In the genomic region with DNA sequence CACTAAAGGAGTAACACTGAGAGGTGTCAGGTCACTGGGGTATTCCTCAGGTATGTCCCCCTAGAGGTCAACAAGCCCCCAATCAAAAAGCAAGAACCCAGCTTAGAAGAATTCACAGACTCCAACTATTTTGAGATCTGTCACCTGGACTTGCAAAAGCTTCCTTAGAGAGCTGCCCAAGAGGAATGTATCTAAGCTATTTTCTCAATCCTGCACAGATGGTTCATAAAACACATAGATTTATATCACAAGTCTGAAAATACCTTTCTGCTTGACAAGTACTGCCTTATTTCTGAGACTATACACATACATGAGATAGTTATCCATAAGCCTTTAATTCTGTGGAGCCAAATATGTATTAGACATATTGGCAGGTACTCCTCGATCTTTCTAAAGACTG, we compare ENCODE assay signal across 21 mouse cellular contexts.
DNase-seq lines count a peak whose midpoint lies in the region; ATAC-seq and TF ChIP-seq lines count a peak whose summit lies in the region.
"Had no signal": no experiment of that assay in that cellular context is flagged by ENCODE, and none has a peak within 500 bp of the region (broad histone marks: within the 10 kb centered on the region; RNA-seq: fewer than 3 reads in every experiment).

No protein-coding gene starts in this region.

- ATAC-seq in forebrain, postnatal 0 days: peak; percentile 32; the same call in 1 of the 2 replicates
- no peak for ATAC-seq in forebrain, embryonic 14.5 days
- ATAC-seq: activated CD4-positive, CD25-positive, alpha-beta regulatory T cell, adult 4 months; CD4-positive, CD25-positive, alpha-beta regulatory T cell, adult 4 months; intestine, postnatal 0 days had no signal

- no peaks in the 10 kb centered on the region for H3K36me3 ChIP-seq in forebrain, postnatal 0 days (ENCODE audit: insufficient read depth)
- no peaks in the 10 kb centered on the region for H3K36me3 ChIP-seq in forebrain, embryonic 14.5 days (ENCODE audit: control insufficient read depth, insufficient read depth, low read length)
- H3K36me3 ChIP-seq: embryonic facial prominence, embryonic 12.5 days; embryonic facial prominence, embryonic 15.5 days; forebrain, embryonic 12.5 days; hindbrain, embryonic 12.5 days; hindbrain, embryonic 15.5 days had no signal

- no peak overlapping the region for H3K27ac ChIP-seq in forebrain, postnatal 0 days (ENCODE audit: low read depth, low read length)
- no peak overlapping the region for H3K27ac ChIP-seq in forebrain, embryonic 14.5 days (ENCODE audit: low read depth, low read length)
- H3K27ac ChIP-seq: embryonic facial prominence, embryonic 12.5 days; embryonic facial prominence, embryonic 15.5 days; forebrain, embryonic 12.5 days; hindbrain, embryonic 12.5 days; hindbrain, embryonic 15.5 days had no signal

- H3K27me3 ChIP-seq in forebrain, postnatal 0 days (ENCODE audit: insufficient read depth, low read length): no peaks in the 10 kb centered on the region
- H3K27me3 ChIP-seq in forebrain, embryonic 14.5 days (replicated peaks; ENCODE audit: control insufficient read depth, insufficient read depth, low read length): no peaks in the 10 kb centered on the region
- H3K27me3 ChIP-seq: embryonic facial prominence, embryonic 12.5 days; embryonic facial prominence, embryonic 15.5 days; forebrain, embryonic 12.5 days; hindbrain, embryonic 12.5 days; hindbrain, embryonic 15.5 days had no signal

- H3K4me2 ChIP-seq in forebrain, postnatal 0 days (ENCODE audit: low read depth): no peak overlapping the region
- no peak overlapping the region for H3K4me2 ChIP-seq in forebrain, embryonic 14.5 days (ENCODE audit: low read length)
- H3K4me2 ChIP-seq: embryonic facial prominence, embryonic 12.5 days; embryonic facial prominence, embryonic 15.5 days; forebrain, embryonic 12.5 days; heart, embryonic 11.5 days; hindbrain, embryonic 12.5 days; hindbrain, embryonic 15.5 days had no signal

- H3K9ac ChIP-seq in forebrain, postnatal 0 days: no peak overlapping the region
- no peak overlapping the region for H3K9ac ChIP-seq in forebrain, embryonic 14.5 days (ENCODE audit: low read length)
- H3K9ac ChIP-seq: embryonic facial prominence, embryonic 12.5 days; embryonic facial prominence, embryonic 15.5 days; forebrain, embryonic 12.5 days; hindbrain, embryonic 12.5 days; hindbrain, embryonic 15.5 days had no signal

- no peak for DNase-seq in forebrain, postnatal 0 days
- DNase-seq in forebrain, embryonic 14.5 days (ENCODE audit: low spot score): no peak
- DNase-seq in right cerebral cortex, postnatal 25 days: peak; percentile 8
- DNase-seq in right cerebral cortex, postnatal 4 days: no peak
- peak; percentile 55 for DNase-seq in telencephalon, adult 2 months (ENCODE audit: low read depth, low spot score)
- no peak for DNase-seq in T-cell, adult 2 months (ENCODE audit: low spot score)
- DNase-seq: adrenal gland, adult 8-10 months; adrenal gland, postnatal 25 days; cerebellum, adult 18-20 months; cerebellum, adult 9-10 months; gastrocnemius, postnatal 14 days; heart, adult 11 months had no signal

- 75% methylated on average over 1 of the region's 1 CpGs for WGBS in forebrain, postnatal 0 days
- WGBS in forebrain, embryonic 14.5 days: 80% methylated on average over 1 of the region's 1 CpGs

- H3K9me3 ChIP-seq in forebrain, postnatal 0 days (ENCODE audit: low read length): no peaks in the 10 kb centered on the region
- H3K9me3 ChIP-seq in forebrain, embryonic 14.5 days (replicated peaks; ENCODE audit: control insufficient read depth, low read length): no peaks in the 10 kb centered on the region
- H3K9me3 ChIP-seq: embryonic facial prominence, embryonic 12.5 days; embryonic facial prominence, embryonic 15.5 days; forebrain, embryonic 12.5 days; hindbrain, embryonic 12.5 days; hindbrain, embryonic 15.5 days had no signal

- no peak for TF ChIP-seq CTCF in forebrain, postnatal 0 days (IDR thresholded peaks at IDR 0.05; ENCODE audit: low read depth)

- no peak overlapping the region for H3K4me3 ChIP-seq in forebrain, postnatal 0 days (ENCODE audit: low read depth, low read length)
- H3K4me3 ChIP-seq in forebrain, embryonic 14.5 days (ENCODE audit: low read depth, low read length): no peak overlapping the region
- H3K4me3 ChIP-seq: embryonic facial prominence, embryonic 12.5 days; embryonic facial prominence, embryonic 15.5 days; forebrain, embryonic 12.5 days; hindbrain, embryonic 12.5 days; hindbrain, embryonic 15.5 days had no signal

- H3K4me1 ChIP-seq in forebrain, postnatal 0 days (ENCODE audit: insufficient read depth): no peaks in the 10 kb centered on the region
- no peaks in the 10 kb centered on the region for H3K4me1 ChIP-seq in forebrain, embryonic 14.5 days (ENCODE audit: control insufficient read depth, insufficient read depth, low read length)
- H3K4me1 ChIP-seq: embryonic facial prominence, embryonic 12.5 days; embryonic facial prominence, embryonic 15.5 days; forebrain, embryonic 12.5 days; hindbrain, embryonic 12.5 days; hindbrain, embryonic 15.5 days had no signal

Comparison
In these comparisons a context has a peak if more than half of its experiments do, and no peak if none do; other contexts are left out.
1. DNase-seq: peak in right cerebral cortex, postnatal 25 days (single experiment) and telencephalon, adult 2 months (single experiment); none in forebrain, postnatal 0 days (single experiment), forebrain, embryonic 14.5 days (single experiment), right cerebral cortex, postnatal 4 days (single experiment) and T-cell, adult 2 months (single experiment).